Mouse (Mus musculus): Measurements from ENCODE around the gene Os9. TPM values are rescaled to one million over a fixed set of nuclear protein-coding genes. Genes with fewer than 3 reads are reported as not detected.

Os9 gene
- polyA plus RNA-seq, 1 experiment from 2014 or later = 51.2 TPM

DNA sequence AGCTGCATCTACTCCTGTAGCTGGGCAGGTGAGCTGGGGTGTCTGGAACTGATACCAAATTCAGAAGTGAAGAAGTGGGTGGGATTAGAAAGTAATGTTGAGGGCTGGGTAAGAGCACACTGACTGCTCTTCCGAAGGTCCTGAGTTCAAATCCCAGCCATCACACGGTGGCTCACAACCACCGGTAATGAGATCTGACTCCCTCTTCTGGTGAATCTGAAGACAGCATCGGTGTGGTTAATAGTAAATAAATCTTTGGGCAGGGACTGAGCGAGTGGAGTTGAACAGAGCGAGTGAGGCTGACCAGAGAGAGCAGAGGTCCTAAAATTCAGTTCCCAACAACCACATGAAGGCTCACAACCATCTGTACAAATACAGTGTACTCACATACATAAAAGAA, 35.3 kb downstream of the Os9 start:
- Histone ChIP-seq H3K4me3 (ENCODE audit: low read depth, low read length) (no peak overlapping the region), H3K27ac (ENCODE audit: low read depth, low read length) (no peak overlapping the region), H3K9ac (ENCODE audit: low read depth, low read length) (no peak overlapping the region), H3K4me2 (no peak overlapping the region), H3K27me3 (replicated peaks; ENCODE audit: control insufficient read depth, insufficient read depth, low read length) (peaks cover 46% of the 10 kb centered on the region), H3K36me3 (ENCODE audit: control insufficient read depth, insufficient read depth, low read length) (no peaks in the 10 kb centered on the region), H3K9me3 (ENCODE audit: control insufficient read depth, low read length) (no peaks in the 10 kb centered on the region), H3K4me1 (replicated peaks; ENCODE audit: control insufficient read depth, insufficient read depth, low read length) (peaks cover 11% of the 10 kb centered on the region)
- 75% methylated on average over 6 of the region's 6 CpGs for WGBS
- DNase-seq (ENCODE audit: low spot score) = no peak
- ATAC-seq (replicated peaks; ENCODE audit: low FRiP score) = no peak

DNA sequence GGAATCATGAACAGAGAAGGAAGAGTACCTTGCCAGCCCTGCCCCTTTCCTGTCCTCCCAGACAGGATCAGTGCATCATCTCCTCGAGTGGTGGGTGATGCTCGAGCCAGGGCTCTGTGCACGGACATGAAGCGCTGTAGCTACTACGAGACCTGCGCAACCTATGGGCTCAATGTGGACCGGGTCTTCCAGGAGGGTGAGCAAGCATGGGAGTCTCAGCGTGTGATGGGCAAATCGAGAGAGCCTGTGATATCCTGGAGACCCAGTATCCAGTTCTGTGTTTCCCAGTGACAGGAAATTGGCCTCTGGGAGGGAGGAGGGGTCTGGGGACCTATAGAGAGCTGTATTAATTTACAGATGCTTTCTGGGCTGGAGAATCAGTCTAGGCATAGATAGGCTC, 35.9 kb downstream of the Os9 start:
- ATAC-seq (replicated peaks; ENCODE audit: low FRiP score) = no peak
- Histone ChIP-seq H3K9me3 (ENCODE audit: control insufficient read depth, low read length) (no peaks in the 10 kb centered on the region), H3K9ac (ENCODE audit: low read depth, low read length) (no peak overlapping the region), H3K4me3 (ENCODE audit: low read depth, low read length) (no peak overlapping the region), H3K36me3 (ENCODE audit: control insufficient read depth, insufficient read depth, low read length) (no peaks in the 10 kb centered on the region), H3K4me1 (replicated peaks; ENCODE audit: control insufficient read depth, insufficient read depth, low read length) (peaks cover 13% of the 10 kb centered on the region), H3K4me2 (no peak overlapping the region), H3K27ac (ENCODE audit: low read depth, low read length) (no peak overlapping the region), H3K27me3 (replicated peaks; ENCODE audit: control insufficient read depth, insufficient read depth, low read length) (peaks cover 46% of the 10 kb centered on the region)
- WGBS = 83% methylated on average over 9 of the region's 9 CpGs
- no peak for DNase-seq (ENCODE audit: low spot score)

DNA sequence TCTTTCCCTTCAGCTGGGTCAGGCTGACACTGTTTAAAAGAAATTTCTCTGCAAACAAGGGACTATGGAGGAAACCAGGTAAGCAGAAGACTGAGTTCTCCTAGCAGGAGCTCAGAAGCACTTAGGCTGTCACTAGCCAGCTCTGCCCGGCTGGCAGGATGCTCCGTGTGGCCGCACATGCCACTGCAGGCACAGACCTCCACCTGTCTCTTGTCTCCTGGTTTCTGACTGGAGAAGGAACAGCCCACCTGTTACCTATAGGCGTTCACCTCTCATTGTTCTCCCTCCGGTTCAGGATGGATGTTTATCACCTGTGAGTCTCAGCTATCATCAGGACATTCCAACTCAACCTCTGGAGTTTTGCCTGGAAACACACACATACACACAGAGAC, 37.0 kb downstream of the Os9 start:
- no peaks in the 10 kb centered on the region for H3K9me3 ChIP-seq (ENCODE audit: control insufficient read depth, low read length)
- no peak overlapping the region for H3K9ac ChIP-seq (ENCODE audit: low read depth, low read length)
- no peak overlapping the region for H3K27ac ChIP-seq (ENCODE audit: low read depth, low read length)
- H3K4me1 ChIP-seq (replicated peaks; ENCODE audit: control insufficient read depth, insufficient read depth, low read length) = peaks cover 19% of the 10 kb centered on the region
- no peak for ATAC-seq (replicated peaks; ENCODE audit: low FRiP score)
- H3K4me3 ChIP-seq (ENCODE audit: low read depth, low read length) = no peak overlapping the region
- peaks cover 49% of the 10 kb centered on the region for H3K27me3 ChIP-seq (replicated peaks; ENCODE audit: control insufficient read depth, insufficient read depth, low read length)
- H3K36me3 ChIP-seq (ENCODE audit: control insufficient read depth, insufficient read depth, low read length) = no peaks in the 10 kb centered on the region
- DNase-seq (ENCODE audit: low spot score) = no peak
- H3K4me2 ChIP-seq = no peak overlapping the region
- WGBS = 64% methylated on average over 5 of the region's 5 CpGs

DNA sequence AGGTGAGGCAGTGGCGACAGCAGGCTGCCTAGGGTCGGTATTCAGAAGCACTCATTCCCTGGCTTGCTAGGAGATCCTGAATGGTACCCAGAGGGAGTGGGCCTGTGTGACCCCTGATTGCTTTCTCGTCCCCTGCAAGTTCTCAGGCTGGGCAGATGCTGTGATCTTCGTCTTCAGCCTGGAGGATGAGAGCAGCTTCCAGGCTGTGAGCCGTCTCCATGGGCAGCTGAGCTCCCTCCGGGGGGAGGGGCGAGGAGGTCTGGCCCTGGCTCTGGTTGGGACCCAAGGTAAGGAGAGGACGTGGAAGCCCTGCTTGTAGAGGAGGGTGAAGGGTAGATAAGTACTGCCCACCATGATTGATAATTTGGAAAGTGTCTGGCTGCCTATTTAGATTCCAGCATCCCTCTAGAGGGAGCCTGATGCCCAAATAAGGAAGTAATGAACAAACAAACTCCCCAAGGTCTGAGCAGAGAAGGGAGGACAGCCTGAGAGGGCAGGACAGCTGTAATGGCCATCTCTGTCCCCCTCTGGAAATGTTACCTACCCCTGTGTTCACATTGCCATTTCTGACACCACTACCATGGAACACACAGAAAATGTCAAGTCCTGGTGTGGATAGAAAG, 37.5 kb downstream of the Os9 start:
- peaks cover 53% of the 10 kb centered on the region for H3K27me3 ChIP-seq (replicated peaks; ENCODE audit: control insufficient read depth, insufficient read depth, low read length)
- DNase-seq (ENCODE audit: low spot score) (no peak), ATAC-seq (replicated peaks; ENCODE audit: low FRiP score) (no peak)
- no peaks in the 10 kb centered on the region for H3K9me3 ChIP-seq (ENCODE audit: control insufficient read depth, low read length)
- no peak overlapping the region for H3K27ac ChIP-seq (ENCODE audit: low read depth, low read length)
- H3K9ac ChIP-seq (ENCODE audit: low read depth, low read length) = no peak overlapping the region
- no peak overlapping the region for H3K4me3 ChIP-seq (ENCODE audit: low read depth, low read length)
- H3K36me3 ChIP-seq (ENCODE audit: control insufficient read depth, insufficient read depth, low read length) = no peaks in the 10 kb centered on the region
- no peak overlapping the region for H3K4me2 ChIP-seq
- peaks cover 19% of the 10 kb centered on the region for H3K4me1 ChIP-seq (replicated peaks; ENCODE audit: control insufficient read depth, insufficient read depth, low read length)
- WGBS = 39% methylated on average over 8 of the region's 8 CpGs

DNA sequence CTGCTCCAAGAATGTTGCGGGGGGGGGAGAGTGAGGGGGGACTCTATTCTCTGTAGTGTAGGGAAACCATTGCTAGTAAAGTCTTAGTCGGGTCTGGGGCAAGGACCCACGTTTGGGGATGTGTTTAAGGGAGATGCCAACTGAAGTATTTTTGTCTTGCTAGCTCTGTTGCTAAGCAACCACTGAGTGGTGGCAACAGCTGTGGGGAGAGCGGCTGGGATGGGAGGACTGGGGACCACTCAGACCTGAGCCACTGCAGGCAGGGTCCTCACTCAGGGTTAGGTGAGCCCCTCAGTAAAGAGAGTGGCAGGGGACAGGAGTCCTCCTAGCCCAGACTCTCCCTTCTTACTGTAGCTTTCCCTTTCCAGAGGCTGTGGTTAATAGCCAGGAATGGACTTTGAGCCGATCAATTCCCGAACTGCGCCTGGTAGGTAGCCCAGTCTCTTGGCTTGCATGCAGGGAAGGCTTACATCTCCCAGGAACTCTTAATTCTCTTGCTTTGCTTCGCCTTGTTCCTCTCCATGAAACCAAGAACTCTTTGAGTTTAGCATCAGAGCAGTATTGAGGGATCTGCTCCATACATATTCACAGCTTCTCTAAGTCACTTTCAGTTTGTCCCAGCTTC, 38.8 kb downstream of the Os9 start:
- Histone ChIP-seq H3K9me3 (ENCODE audit: control insufficient read depth, low read length) (no peaks in the 10 kb centered on the region), H3K4me3 (ENCODE audit: low read depth, low read length) (no peak overlapping the region), H3K9ac (ENCODE audit: low read depth, low read length) (no peak overlapping the region), H3K36me3 (ENCODE audit: control insufficient read depth, insufficient read depth, low read length) (no peaks in the 10 kb centered on the region), H3K4me1 (replicated peaks; ENCODE audit: control insufficient read depth, insufficient read depth, low read length) (peaks cover 23% of the 10 kb centered on the region), H3K27ac (ENCODE audit: low read depth, low read length) (no peak overlapping the region), H3K27me3 (replicated peaks; ENCODE audit: control insufficient read depth, insufficient read depth, low read length) (peaks cover 64% of the 10 kb centered on the region), H3K4me2 (peak overlapping the region; percentile 58)
- WGBS = 49% methylated on average over 8 of the region's 8 CpGs
- DNase-seq (ENCODE audit: low spot score) (no peak), ATAC-seq (replicated peaks; ENCODE audit: low FRiP score) (no peak; the same call in 1 of the 2 replicates)

DNA sequence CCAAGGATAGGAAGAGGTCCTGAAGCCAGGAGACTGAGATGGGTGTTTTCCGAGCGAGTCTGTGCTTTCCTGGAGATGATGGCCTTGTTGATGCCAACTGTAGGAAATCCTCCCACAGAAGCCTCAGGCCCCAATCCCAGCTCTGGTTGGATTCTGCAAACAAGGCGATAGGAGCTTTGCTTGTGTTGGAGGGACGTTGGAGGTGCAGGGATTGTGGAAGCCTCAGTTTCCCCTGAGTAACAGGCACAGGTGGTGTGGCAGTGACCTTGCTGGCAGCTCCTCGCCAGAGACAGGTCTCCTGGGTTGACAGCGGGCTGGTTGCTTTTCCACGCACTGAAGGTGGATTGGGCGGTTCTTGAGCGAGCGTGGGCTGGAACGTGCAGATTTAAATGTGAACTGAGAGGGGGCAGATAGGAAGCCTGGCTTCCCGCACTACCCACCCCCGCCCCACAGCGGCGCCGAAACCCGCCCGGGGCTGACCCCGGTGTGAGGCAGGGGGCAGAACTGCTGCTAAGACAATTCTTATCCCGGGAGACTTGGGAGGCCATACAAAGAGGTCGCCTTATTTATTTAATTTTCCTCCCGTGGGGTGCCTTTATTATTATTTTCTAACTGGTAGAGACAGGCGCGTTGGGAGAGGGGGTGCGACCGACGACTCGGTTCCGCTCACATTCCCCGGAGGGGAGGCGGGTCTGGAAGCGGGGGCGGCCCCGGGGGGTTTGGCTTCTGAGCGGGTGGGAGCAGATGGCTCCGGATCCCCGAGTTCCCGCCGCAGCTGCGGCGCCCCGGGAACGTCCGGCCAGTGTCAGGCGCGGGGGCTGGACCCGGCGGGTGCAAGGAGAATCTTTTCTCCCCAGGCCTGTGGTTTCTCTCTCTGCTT, 39.8 kb downstream of the Os9 start:
- no peaks in the 10 kb centered on the region for H3K9me3 ChIP-seq (ENCODE audit: control insufficient read depth, low read length)
- H3K4me3 ChIP-seq (ENCODE audit: low read depth, low read length) = peak overlapping the region; percentile 33
- WGBS = 9% methylated on average over 48 of the region's 48 CpGs
- no peak overlapping the region for H3K27ac ChIP-seq (ENCODE audit: low read depth, low read length)
- H3K4me2 ChIP-seq = peak overlapping the region; percentile 58
- H3K36me3 ChIP-seq (ENCODE audit: control insufficient read depth, insufficient read depth, low read length) = no peaks in the 10 kb centered on the region
- peaks cover 28% of the 10 kb centered on the region for H3K4me1 ChIP-seq (replicated peaks; ENCODE audit: control insufficient read depth, insufficient read depth, low read length)
- ATAC-seq (replicated peaks; ENCODE audit: low FRiP score) (no peak), DNase-seq (ENCODE audit: low spot score) (no peak)
- H3K9ac ChIP-seq (ENCODE audit: low read depth, low read length) = 0 out of 2 replicates have a peak overlapping the region, but pooled peaks have one; percentile 20
- H3K27me3 ChIP-seq (replicated peaks; ENCODE audit: control insufficient read depth, insufficient read depth, low read length) = peaks cover 66% of the 10 kb centered on the region

DNA sequence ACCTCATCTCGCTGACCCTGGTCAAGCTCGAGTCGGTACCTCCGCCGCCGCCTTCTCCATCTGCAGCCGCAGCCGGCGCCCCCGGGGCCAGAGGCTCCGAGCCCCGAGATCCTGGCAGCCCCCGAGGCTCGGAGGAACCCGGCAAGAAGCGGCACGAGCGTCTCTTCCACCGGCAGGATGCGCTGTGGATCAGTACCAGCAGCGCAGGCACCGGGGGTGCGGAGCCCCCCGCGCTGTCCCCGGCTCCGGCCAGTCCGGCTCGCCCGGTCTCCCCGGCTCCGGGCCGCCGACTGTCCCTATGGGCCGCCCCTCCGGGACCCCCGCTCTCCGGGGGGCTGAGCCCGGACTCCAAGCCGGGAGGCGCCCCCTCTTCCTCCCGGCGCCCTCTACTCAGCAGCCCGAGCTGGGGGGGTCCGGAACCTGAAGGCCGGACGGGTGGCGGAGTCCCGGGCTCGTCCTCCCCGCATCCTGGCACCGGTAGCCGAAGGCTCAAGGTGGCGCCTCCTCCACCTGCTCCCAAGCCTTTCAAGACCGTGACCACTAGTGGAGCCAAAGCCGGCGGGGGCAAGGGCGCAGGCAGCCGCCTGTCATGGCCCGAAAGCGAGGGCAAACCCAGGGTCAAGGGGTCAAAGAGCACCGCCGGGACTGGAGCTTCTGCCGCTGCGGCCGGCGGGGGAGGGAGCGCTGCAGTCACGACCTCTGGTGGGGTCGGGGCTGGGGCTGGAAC, 41.1 kb downstream of the Os9 start:
- no peak; the same call in 1 of the 2 replicates for ATAC-seq (replicated peaks; ENCODE audit: low FRiP score)
- Histone ChIP-seq H3K4me1 (replicated peaks; ENCODE audit: control insufficient read depth, insufficient read depth, low read length) (peaks cover 29% of the 10 kb centered on the region), H3K4me3 (ENCODE audit: low read depth, low read length) (peak overlapping the region; percentile 56), H3K4me2 (peak overlapping the region; percentile 77), H3K27ac (ENCODE audit: low read depth, low read length) (no peak overlapping the region), H3K36me3 (ENCODE audit: control insufficient read depth, insufficient read depth, low read length) (no peaks in the 10 kb centered on the region), H3K27me3 (replicated peaks; ENCODE audit: control insufficient read depth, insufficient read depth, low read length) (peaks cover 67% of the 10 kb centered on the region), H3K9me3 (ENCODE audit: control insufficient read depth, low read length) (no peaks in the 10 kb centered on the region), H3K9ac (ENCODE audit: low read depth, low read length) (peak overlapping the region; percentile 27; the same call in 1 of the 2 replicates)
- 9% methylated on average over 70 of the region's 70 CpGs for WGBS
- DNase-seq (ENCODE audit: low spot score) = no peak
